Mouse (Mus musculus): ENCODE results near the gene Bud23.
"Not testable (repeated sequence)": the region's sequence is repeated elsewhere in the genome, so short reads cannot be mapped to it uniquely, and the experiment has no call there.

Gene Bud23

GRCm38 (mm10) chr5:135070448-135070847 is 5.7 kb upstream of the Bud23 start:
- DNase-seq: no peak

DNA sequence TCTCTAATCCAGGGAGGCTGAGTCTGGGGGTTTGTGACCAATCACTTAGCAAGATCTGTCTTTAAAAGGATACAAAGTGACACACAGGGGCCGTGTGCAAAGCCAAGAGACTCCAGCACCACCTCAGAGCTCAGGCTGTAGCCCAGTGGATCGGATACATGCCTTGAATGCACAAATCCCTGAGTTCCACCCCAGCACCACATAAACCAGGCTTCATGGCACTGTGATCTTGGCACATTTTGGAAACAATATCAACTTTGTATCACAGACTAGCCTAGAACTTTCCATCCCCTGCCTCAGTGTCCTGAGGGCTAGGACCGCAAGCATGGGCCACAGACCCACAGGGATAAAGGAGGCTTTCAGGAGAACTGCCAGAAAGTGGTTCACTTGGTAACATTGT is 1.2 kb upstream of the Bud23 start:
- DNase-seq: no peak

- DNase-seq: no peak
These were observed 385 bp downstream of the Bud23 start for GRCm38 (mm10) chr5:135064382-135064766.

- peak; percentile 98 to 99 for DNase-seq
These were observed 954 bp downstream of the Bud23 start, which contains the start of gene Dnajc30 for GRCm38 (mm10) chr5:135063629-135064381. Gene Dnajc30 (plus strand): TSS chr5:135064202.

GRCm38 (mm10) chr5:135053356-135053755 is 11.4 kb downstream of the Bud23 start:
- no peak for DNase-seq

- not testable (repeated sequence) for DNase-seq
These were observed 15.5 kb downstream of the Bud23 start for GRCm38 (mm10) chr5:135049268-135049667.

DNA sequence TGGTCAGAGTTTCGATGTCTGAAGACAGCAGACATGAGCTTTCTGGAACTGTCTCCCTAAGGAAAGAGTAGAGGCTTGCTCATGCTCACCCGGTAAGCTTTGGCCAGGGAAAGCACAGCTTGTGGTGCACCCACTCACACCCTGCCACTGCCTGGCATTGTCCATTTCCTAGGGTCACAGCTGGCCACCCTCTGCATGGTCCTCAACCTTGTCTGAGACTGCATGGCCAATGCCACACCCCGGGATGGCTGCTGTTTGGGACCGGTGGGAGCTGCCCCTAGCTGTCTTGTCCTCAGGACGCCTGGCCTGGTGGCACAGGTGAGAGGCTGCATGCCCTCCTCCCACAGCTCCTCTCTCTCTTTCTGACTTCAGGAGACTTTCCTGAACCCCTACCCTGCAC is 16.2 kb downstream of the Bud23 start:
- no peak for DNase-seq

DNA sequence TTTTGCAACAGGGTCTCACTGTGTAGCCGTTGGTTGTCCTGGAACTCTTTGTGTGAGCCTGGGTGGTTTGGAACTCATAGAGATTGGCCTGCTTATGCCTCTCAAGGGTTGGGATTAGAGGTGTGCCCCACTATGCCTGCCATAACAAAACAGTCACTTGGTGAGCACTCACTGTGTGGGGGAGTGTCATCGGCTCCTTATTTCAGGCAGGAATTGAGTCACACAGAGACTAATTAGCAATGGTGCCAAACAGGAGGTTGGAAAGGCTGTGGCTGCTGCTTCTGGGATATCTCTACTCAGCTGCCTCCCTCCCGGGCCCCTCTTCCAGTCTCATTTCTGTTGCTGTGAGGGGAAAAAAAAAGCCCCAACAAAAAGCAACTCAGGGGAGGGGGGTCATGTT is 20.2 kb downstream of the Bud23 start:
- DNase-seq: no peak

- no peak for DNase-seq
These were observed 22.5 kb downstream of the Bud23 start for GRCm38 (mm10) chr5:135042105-135042788.

DNA sequence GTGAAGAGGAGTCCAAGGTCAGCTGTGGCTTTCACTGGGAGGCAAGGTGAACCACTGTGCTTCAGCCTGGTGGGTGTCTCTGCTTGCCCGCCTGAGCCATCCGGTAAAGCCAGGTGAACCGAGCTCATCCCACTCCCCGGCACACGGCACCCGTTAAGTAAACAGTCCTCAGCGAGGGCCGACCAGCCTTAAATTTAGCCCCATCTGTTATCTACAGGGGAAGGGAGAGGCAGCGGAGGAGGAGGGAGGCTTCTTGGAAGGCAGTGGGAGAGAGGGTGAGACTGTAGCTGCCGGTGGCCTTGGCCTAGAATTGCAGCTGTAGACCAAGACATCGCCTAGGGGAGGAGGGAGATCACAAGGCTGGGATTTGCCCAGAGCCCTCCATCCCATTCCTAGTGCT is 24.0 kb downstream of the Bud23 start:
- DNase-seq: no peak

DNA sequence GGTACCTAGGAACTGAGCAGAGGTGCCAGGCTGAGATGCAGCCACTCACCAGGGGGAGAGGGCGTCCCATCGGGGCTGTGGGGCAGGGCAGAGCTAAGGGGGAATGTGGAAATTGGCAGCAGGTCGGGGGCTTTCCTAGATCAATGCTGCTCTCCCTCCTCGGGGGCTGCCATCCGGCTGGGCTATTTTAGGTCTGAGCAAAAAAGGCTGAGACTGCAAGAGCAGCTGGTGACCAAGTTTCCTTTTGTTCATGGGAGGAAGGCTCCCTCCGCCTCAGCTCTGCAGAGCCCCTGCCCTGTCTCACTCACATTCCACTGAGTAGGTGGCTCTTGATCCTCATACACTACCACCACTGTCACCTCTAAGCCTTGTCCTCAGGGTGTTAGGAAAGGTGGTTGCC is 24.7 kb downstream of the Bud23 start:
- no peak for DNase-seq

GRCm38 (mm10) chr5:135039541-135039940 is 25.2 kb downstream of the Bud23 start:
- DNase-seq: no peak

- no peak for DNase-seq
These were observed 26.8 kb downstream of the Bud23 start for GRCm38 (mm10) chr5:135037946-135038345.

GRCm38 (mm10) chr5:135035608-135036359 is 29.0 kb downstream of the Bud23 start:
- DNase-seq: peak; percentile 42 to 83

DNA sequence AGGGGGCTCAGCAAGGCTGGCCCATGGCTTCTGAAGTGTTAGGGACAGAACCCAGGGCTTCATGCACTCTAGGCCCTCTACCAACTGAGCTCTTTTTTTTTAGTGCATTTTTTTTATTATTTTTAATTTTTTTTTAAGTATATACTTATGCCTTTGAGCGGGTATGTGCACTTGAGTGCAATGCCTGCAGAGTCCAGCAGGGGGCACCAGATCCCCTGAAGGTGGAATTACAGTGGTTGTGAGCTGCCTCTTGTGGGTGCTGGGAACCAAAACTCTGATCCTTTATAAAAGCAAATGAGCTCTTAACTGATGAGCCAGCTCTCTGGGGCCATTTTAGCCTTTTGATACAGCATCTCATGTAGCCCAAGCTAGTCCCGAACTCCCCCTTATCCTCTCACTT is 30.2 kb downstream of the Bud23 start:
- no peak for DNase-seq

DNA sequence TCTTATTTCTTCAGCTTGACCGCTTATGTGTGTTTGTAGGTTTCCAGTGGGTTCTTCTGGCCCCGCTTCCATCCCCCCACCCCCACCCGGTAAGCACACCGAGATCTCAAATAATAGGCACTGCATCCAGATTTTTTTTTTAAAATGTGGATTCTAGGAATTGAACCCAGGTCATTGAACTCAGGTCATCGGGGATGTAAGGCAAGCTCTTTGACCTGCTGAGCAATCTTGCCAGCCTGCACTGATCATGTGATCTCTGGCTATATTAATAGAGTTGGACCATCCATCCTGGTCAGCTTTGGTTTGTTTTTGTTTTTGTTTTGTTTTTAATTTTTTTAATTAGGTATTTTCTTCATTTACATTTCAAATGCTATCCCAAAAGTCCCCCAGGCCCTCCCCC is 32.2 kb downstream of the Bud23 start:
- DNase-seq: no peak

- peak; percentile 65 to 69 for DNase-seq
These were observed 35.5 kb downstream of the Bud23 start for GRCm38 (mm10) chr5:135029007-135029854.

GRCm38 (mm10) chr5:135025899-135026298 is 38.9 kb downstream of the Bud23 start:
- DNase-seq: no peak

- DNase-seq: peak in 1 of 2 experiments; percentile 50
These were observed 40.0 kb downstream of the Bud23 start for GRCm38 (mm10) chr5:135024665-135025224.

- peak; percentile 87 to 91 for DNase-seq
These were observed 41.2 kb downstream of the Bud23 start, which contains the start of gene Stx1a for GRCm38 (mm10) chr5:135023344-135024173. Gene Stx1a (plus strand): TSS chr5:135023482.

DNA sequence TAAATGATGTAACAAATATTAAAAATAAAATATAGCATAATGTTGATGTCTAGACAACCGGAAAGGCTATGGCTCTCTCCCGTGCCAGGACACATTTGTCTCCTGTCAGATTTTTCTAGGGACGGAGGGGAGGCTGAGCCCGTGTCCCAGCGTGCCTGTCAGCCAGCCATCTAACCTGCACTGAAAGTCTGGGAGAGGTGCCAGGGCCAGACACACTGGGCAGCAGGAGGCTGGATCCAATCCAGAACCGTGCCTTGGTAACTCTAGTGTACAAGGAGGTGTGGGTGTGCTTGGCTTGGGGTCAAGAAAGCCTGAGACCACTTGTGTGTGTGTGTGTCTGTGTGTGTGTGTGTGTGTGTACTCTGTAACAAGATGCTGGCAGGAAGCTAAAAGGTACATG is 42.9 kb downstream of the Bud23 start:
- peak; percentile 94 to 95 for DNase-seq
